Mouse (Mus musculus) CH12.LX (cell line): ENCODE results near the gene Vwa7. TPM values are rescaled to one million over a fixed set of nuclear protein-coding genes. Genes with fewer than 3 reads are reported as not detected.

Experiments used
- DNase-seq: peaks from one replicate; pipeline ENCODE4 v3.0.0-alpha.2; 2013; ENCODE audit errors: extremely low read depth
- H3K27ac ChIP-seq: 2 replicates; pipeline ENCODE4 v1.5.1; 2012; ENCODE audit warnings: low read depth, mild to moderate bottlenecking, control low read depth, moderate library complexity; ENCODE audit not compliant: insufficient read depth
- H3K27me3 ChIP-seq: replicated peaks from 2 replicates; pipeline ENCODE3; 2012; ENCODE audit warnings: inconsistent platforms
- H3K36me3 ChIP-seq, 2 experiments: replicated peaks in 1 of 2; 2 replicates each; pipeline versions ENCODE3 to v1.6.1; 2012; ENCODE audit warnings: inconsistent platforms in 1 of 2, low read length in 1 of 2, mild to moderate bottlenecking in 1 of 2, mixed read lengths in 1 of 2, moderate library complexity in 1 of 2; ENCODE audit not compliant: control insufficient read depth in 1 of 2, insufficient read depth in 1 of 2
- H3K4me1 ChIP-seq, 2 experiments: 2 replicates each; pipeline ENCODE4 v1.6.1; 2012; ENCODE audit warnings: inconsistent platforms in 1 of 2, moderate library complexity in 1 of 2; ENCODE audit not compliant: insufficient read depth in 2 of 2, control insufficient read depth in 1 of 2
- H3K4me2 ChIP-seq: 2 replicates; pipeline ENCODE4 v1.6.1; 2012; ENCODE audit warnings: low read depth, mild to moderate bottlenecking, control low read depth; ENCODE audit not compliant: poor library complexity, insufficient read depth, severe bottlenecking
- H3K4me3 ChIP-seq, 3 experiments: fragments of 150-350 bp in 1 of 3; sonication (generic) in 1 of 3; replicated peaks in 1 of 3; 2 replicates each; pipeline versions ENCODE3 to v1.5.1; 2011 to 2012; ENCODE audit warnings: low read depth in 2 of 3, low read length in 2 of 3, mild to moderate bottlenecking in 2 of 3, moderate library complexity in 2 of 3, control low read depth in 1 of 3, improper control_type of control experiment in 1 of 3, inconsistent platforms in 1 of 3, mixed read lengths in 1 of 3; ENCODE audit not compliant: poor library complexity in 1 of 3
- H3K79me2 ChIP-seq: replicated peaks from 2 replicates; pipeline ENCODE4 v1.6.1; 2012; ENCODE audit warnings: mild to moderate bottlenecking, moderate library complexity; ENCODE audit not compliant: control insufficient read depth, poor library complexity, insufficient read depth, severe bottlenecking; ENCODE audit errors: extremely low read depth
- H3K9ac ChIP-seq: 2 replicates; pipeline ENCODE4 v1.6.1; 2012; ENCODE audit warnings: low read depth, mild to moderate bottlenecking, control low read depth, moderate library complexity; ENCODE audit not compliant: insufficient read depth
- H3K9me3 ChIP-seq: replicated peaks from 2 replicates; pipeline ENCODE3; 2012; ENCODE audit warnings: low read length, inconsistent platforms, mixed read lengths
- BHLHE40 ChIP-seq: IDR thresholded peaks from 2 replicates; pipeline ENCODE4 v1.6.1; 2011; ENCODE audit warnings: mild to moderate bottlenecking, low read depth, low read length, improper control_type of control experiment
- CHD1 ChIP-seq: IDR thresholded peaks from 2 replicates; pipeline ENCODE4 v1.6.1; 2012; ENCODE audit warnings: low read depth, low read length, improper control_type of control experiment, inconsistent platforms
- CHD2 ChIP-seq: IDR thresholded peaks from 2 replicates; pipeline ENCODE4 v1.6.1; 2011; ENCODE audit warnings: low read length, improper control_type of control experiment
- CTCF ChIP-seq, 2 experiments: IDR thresholded peaks in 1 of 2; conservative IDR thresholded peaks in 1 of 2; 2 replicates each; pipeline ENCODE4 v1.5.1; 2011 to 2012; ENCODE audit warnings: low read depth in 2 of 2, low read length in 2 of 2, improper control_type of control experiment in 1 of 2, inconsistent platforms in 1 of 2, mild to moderate bottlenecking in 1 of 2, moderate library complexity in 1 of 2
- E2F4 ChIP-seq: IDR thresholded peaks from 2 replicates; pipeline ENCODE4 v1.6.1; 2011; ENCODE audit warnings: low read depth, low read length, improper control_type of control experiment; ENCODE audit not compliant: insufficient replicate concordance
- GABPA ChIP-seq: IDR thresholded peaks from 2 replicates; pipeline ENCODE4 v1.6.1; 2012; ENCODE audit warnings: low read depth, low read length, improper control_type of control experiment, inconsistent platforms; ENCODE audit not compliant: insufficient replicate concordance
- IRF4 ChIP-seq: IDR thresholded peaks from 2 replicates; pipeline ENCODE4 v1.6.1; 2014; ENCODE audit warnings: low read depth, mild to moderate bottlenecking, inconsistent platforms, low read length, improper control_type of control experiment
- JUN ChIP-seq: IDR thresholded peaks from 2 replicates; pipeline ENCODE4 v1.6.1; 2011; ENCODE audit warnings: low read depth, mild to moderate bottlenecking, low read length, improper control_type of control experiment, moderate library complexity; ENCODE audit not compliant: insufficient read depth
- KAT2A ChIP-seq: IDR thresholded peaks from 2 replicates; pipeline ENCODE4 v1.6.1; 2012; ENCODE audit warnings: low read length, improper control_type of control experiment, inconsistent platforms; ENCODE audit not compliant: insufficient replicate concordance
- MAX ChIP-seq: IDR thresholded peaks from 2 replicates; pipeline ENCODE4 v1.6.1; 2011; ENCODE audit warnings: low read length, improper control_type of control experiment
- MXI1 ChIP-seq: IDR thresholded peaks from 2 replicates; pipeline ENCODE4 v1.6.1; 2011; ENCODE audit warnings: mild to moderate bottlenecking, low read depth, low read length, improper control_type of control experiment
- MYC ChIP-seq: IDR thresholded peaks from 2 replicates; pipeline ENCODE4 v1.6.1; 2011; ENCODE audit warnings: low read depth, mild to moderate bottlenecking, improper control_type of control experiment, low read length
- NELFE ChIP-seq: IDR thresholded peaks from 2 replicates; pipeline ENCODE4 v1.6.1; 2011; ENCODE audit warnings: low read depth, low read length, improper control_type of control experiment
- NRF1 ChIP-seq: IDR thresholded peaks from 2 replicates; pipeline ENCODE4 v1.6.1; 2014; ENCODE audit warnings: low read depth, mild to moderate bottlenecking, inconsistent platforms, low read length, improper control_type of control experiment, moderate library complexity
- POLR2A ChIP-seq: IDR thresholded peaks from 2 replicates; pipeline ENCODE4 v1.6.1; 2011; ENCODE audit warnings: low read depth, mild to moderate bottlenecking, improper control_type of control experiment, low read length
- POLR2AphosphoS2 ChIP-seq: IDR thresholded peaks from 2 replicates; pipeline ENCODE4 v1.6.1; 2011; ENCODE audit warnings: low read depth, low read length, improper control_type of control experiment
- RCOR1 ChIP-seq: conservative IDR thresholded peaks from 2 replicates; pipeline ENCODE4 v1.6.1; 2012; ENCODE audit warnings: low read depth, mild to moderate bottlenecking, inconsistent platforms, low read length, improper control_type of control experiment
- SIN3A ChIP-seq: IDR thresholded peaks from 2 replicates; pipeline ENCODE4 v1.6.1; 2012; ENCODE audit warnings: low read length, improper control_type of control experiment, inconsistent platforms
- TBP ChIP-seq: conservative IDR thresholded peaks from 2 replicates; pipeline ENCODE4 v1.6.1; 2011; ENCODE audit warnings: low read depth, low read length, improper control_type of control experiment
- TCF12 ChIP-seq: IDR thresholded peaks from 2 replicates; pipeline ENCODE4 v1.6.1; 2014; ENCODE audit warnings: low read depth, mild to moderate bottlenecking, inconsistent platforms, low read length, improper control_type of control experiment
- UBTF ChIP-seq: IDR thresholded peaks from 2 replicates; pipeline ENCODE4 v1.6.1; 2012; ENCODE audit warnings: low read depth, mild to moderate bottlenecking, inconsistent platforms, low read length, improper control_type of control experiment, moderate library complexity
- USF1 ChIP-seq: IDR thresholded peaks from 2 replicates; pipeline ENCODE4 v1.6.1; 2014; ENCODE audit warnings: low read depth, mild to moderate bottlenecking, inconsistent platforms, low read length, improper control_type of control experiment
- USF2 ChIP-seq: conservative IDR thresholded peaks from 2 replicates; pipeline ENCODE4 v1.6.1; 2011; ENCODE audit warnings: low read depth, low read length, improper control_type of control experiment
- ZMIZ1 ChIP-seq: IDR thresholded peaks from 2 replicates; pipeline ENCODE4 v1.6.1; 2012; ENCODE audit warnings: low read depth, mild to moderate bottlenecking, inconsistent platforms, low read length, improper control_type of control experiment
- ZNF384 ChIP-seq: IDR thresholded peaks from 2 replicates; pipeline ENCODE4 v1.6.1; 2012; ENCODE audit warnings: low read depth, low read length, improper control_type of control experiment, inconsistent platforms
- dilution Hi-C: fragments of 300-500 bp; cut with MboI; formaldehyde crosslinking; loops from 2 replicates; pipeline ENCODE4 v1.14.3; 2020; ENCODE audit warnings: low sequenced_read_pairs; ENCODE audit not compliant: extremely low pct_unique_long_range_greater_than_20kb, extremely low pct_ligation_motif_present
- in situ Hi-C: fragments of 300-500 bp; cut with MboI; formaldehyde crosslinking; loops from 3 replicates; pipeline ENCODE4 v1.14.3; 2019; ENCODE audit warnings: low sequenced_read_pairs, low pct_ligation_motif_present, low pct_unique_long_range_greater_than_20kb, mixed read lengths
- polyA plus RNA-seq: library from polyadenylated mRNA; unstranded; fragments of >175 nt; gene quantifications from 2 replicates; pipeline ENCODE4 v1.2.1, GENCODE M21; 2012; ENCODE audit warnings: low read depth; ENCODE audit not compliant: insufficient read length
- total RNA-seq, 2 experiments: library from RNA; depleted of rRNA; stranded (reverse); fragments of 300-350 nt in 1 of 2; fragments of >200 nt in 1 of 2; gene quantifications; 2 replicates each; pipeline ENCODE4 v1.2.3; 2012 to 2014

Gene Vwa7
- total and polyA plus RNA-seq, 3 experiments, result 0.42 to 1.2 TPM; not detected in 1

- peaks cover 34% of the 10 kb centered on the region for H3K9me3 ChIP-seq
- peaks cover 36% of the 10 kb centered on the region for H3K79me2 ChIP-seq
- TF ChIP-seq KAT2A, result 0 out of 2 replicates have a peak, but pooled peaks have one; percentile 37
- TF ChIP-seq CHD1, result peak; percentile 80; the same call in 1 of the 2 replicates
- TF ChIP-seq ZMIZ1, result peak; percentile 56
- peak; percentile 51; the same call in 1 of the 2 replicates for TF ChIP-seq MXI1
- TF ChIP-seq TCF12, result peak; percentile 36; the same call in 1 of the 2 replicates
- TF ChIP-seq RCOR1, result 0 out of 2 replicates have a peak, but pooled peaks have one; percentile 13
- TF ChIP-seq IRF4, result 0 out of 2 replicates have a peak, but pooled peaks have one; percentile 37
- peak; percentile 22; the same call in 1 of the 2 replicates for TF ChIP-seq SIN3A
- TF ChIP-seq ZNF384, result no peak
- TF ChIP-seq TBP, result 0 out of 2 replicates have a peak, but pooled peaks have one; percentile 25
- peak; percentile 79 for TF ChIP-seq MYC
- 0 out of 2 replicates have a peak, but pooled peaks have one; percentile 17 for TF ChIP-seq UBTF
- peak; percentile 62; the same call in 1 of the 2 replicates for TF ChIP-seq MAX
- TF ChIP-seq BHLHE40, result peak; percentile 30; the same call in 1 of the 2 replicates
- TF ChIP-seq E2F4, result no peak
- peak; percentile 12 for TF ChIP-seq POLR2A
- no peak for TF ChIP-seq USF1
- TF ChIP-seq CHD2, result no peak
- TF ChIP-seq, all 38 proteins: peak for 14
- dilution Hi-C loops, result no loop called here
- peak; percentile 58 for DNase-seq
- no peaks in the 10 kb centered on the region for H3K27me3 ChIP-seq
- H3K4me2 ChIP-seq, result peak overlapping the region; percentile 14; the same call in 1 of the 2 replicates
- H3K36me3 ChIP-seq, result peaks cover 48 to 57% of the 10 kb centered on the region in 2 experiments
- H3K4me1 ChIP-seq, result peaks cover 7 to 8% of the 10 kb centered on the region in 2 experiments; a peak in 3 of 4 replicates
- peak overlapping the region; percentile 84 to 94 (median 86) for H3K4me3 ChIP-seq
- H3K9ac ChIP-seq, result peak overlapping the region; percentile 100
- in situ Hi-C loops, result no loop called here
- H3K27ac ChIP-seq, result peak overlapping the region; percentile 100
These were observed 14.8 kb upstream of the Vwa7 start for GRCm38 (mm10) chr17:35001452-35002152.

GRCm38 (mm10) chr17:35002153-35002865 lies 14.1 kb upstream of the Vwa7 start:
- DNase-seq, result peak; percentile 60

More at GRCm38 (mm10) chr17:35002153-35002865, 14.1 kb upstream of the Vwa7 start:
- TF ChIP-seq USF2 (no peak), CTCF (conservative IDR thresholded peaks at IDR 0.05 in 1 of 2, IDR thresholded peaks at IDR 0.05 in 1 of 2; ENCODE audit: low read depth in 2 of 2, low read length in 2 of 2) (no peak), NRF1 (no peak), SIN3A (no peak; the same call in 1 of the 2 replicates), GABPA (no peak), TBP (peak; percentile 83), POLR2AphosphoS2 (peak; percentile 78; the same call in 1 of the 2 replicates), POLR2A (peak; percentile 71), JUN (no peak), NELFE (peak; percentile 63), CHD1 (peak; percentile 51; the same call in 1 of the 2 replicates)
- TF ChIP-seq, all 38 proteins: peak for 5
- Histone ChIP-seq H3K27ac (peak overlapping the region; percentile 100), H3K4me1 (peaks cover 8 to 14% of the 10 kb centered on the region in 2 experiments; a peak in 3 of 4 replicates), H3K27me3 (no peaks in the 10 kb centered on the region), H3K4me2 (peak overlapping the region; percentile 88), H3K9ac (peak overlapping the region; percentile 100), H3K79me2 (peaks cover 36% of the 10 kb centered on the region), H3K9me3 (peaks cover 27% of the 10 kb centered on the region), H3K36me3 (peaks cover 45 to 59% of the 10 kb centered on the region in 2 experiments), H3K4me3 (peak overlapping the region; percentile 84 to 94 (median 86))
- in situ Hi-C loops, result no loop called here
- dilution Hi-C loops, result no loop called here
